9 mouse cellular contexts compared by ENCODE assay signal in genomic region chr3:122206279-122207070, GRCm38 (mm10). TPM values are rescaled to one million over a fixed set of nuclear protein-coding genes. Genes with fewer than 3 reads are reported as not detected.
DNase-seq lines count a peak whose midpoint lies in the region; ATAC-seq lines count a peak whose summit lies in the region.
"Had no signal": no experiment of that assay in that cellular context is flagged by ENCODE, and none has a peak within 500 bp of the region (broad histone marks: within the 10 kb centered on the region; RNA-seq: fewer than 3 reads in every experiment).

No protein-coding gene starts in this region.

- no peak for ATAC-seq in megakaryocyte, adult 5-6 weeks (ENCODE audit: poor library complexity, severe bottlenecking)

- peak; percentile 47 for DNase-seq in adrenal gland, postnatal 10 days
- DNase-seq in adrenal gland, adult 18-20 months (ENCODE audit: low spot score in 2 of 2) = no peak
- DNase-seq in adrenal gland, postnatal 14 days = peak; percentile 47
- peak; percentile 42 to 83 for DNase-seq in cerebellum, postnatal 4 days (ENCODE audit: low spot score in 2 of 2)
- peak; percentile 77 to 90 for DNase-seq in kidney, postnatal 25 days
- no peak for DNase-seq in frontal cortex, postnatal 14 days (ENCODE audit: low spot score in 2 of 2)
- DNase-seq in urinary bladder, adult 2 months (ENCODE audit: low spot score) = no peak
- DNase-seq: heart, postnatal 4 days had no signal

RNA-seq across cellular contexts. Expression of gene Gclm, which starts 38.9 kb away (rescaled TPM):
- 100 to 1,000 TPM in 1 of 2 experiments, 10 to 100 TPM in 1; 89.2 to 102 TPM for total RNA-seq in adrenal gland, postnatal 10 days (2021)
- 100 to 1,000 TPM in 1 of 2 experiments, 10 to 100 TPM in 1; 82.6 to 110 TPM for total RNA-seq in adrenal gland, adult 18-20 months (2021)
- total RNA-seq in adrenal gland, postnatal 14 days (2021) = 60.8 and 92.3 TPM in 2 replicates
- 59.2 and 67.7 TPM in 2 replicates for total RNA-seq in megakaryocyte, adult 5-6 weeks (2015)
- 20.2 and 28.8 TPM in 2 replicates for total RNA-seq in megakaryocyte, adult 5-6 weeks (2017)
- polyA plus RNA-seq in urinary bladder, adult 2 months (2012; rRNA removed) = 84.0 and 84.1 TPM in 2 replicates

Comparison
In these comparisons a context has a peak if more than half of its experiments do, and no peak if none do; other contexts are left out.
1. DNase-seq: peak in adrenal gland, postnatal 10 days (single experiment), adrenal gland, postnatal 14 days (single experiment), cerebellum, postnatal 4 days (2 of 2) and kidney, postnatal 25 days (2 of 2); none in adrenal gland, adult 18-20 months (0 of 2), frontal cortex, postnatal 14 days (0 of 2) and urinary bladder, adult 2 months (single experiment).